Mouse (Mus musculus) thymus, postnatal 0 days (tissue): ENCODE data around the gene Spg7. TPM values are rescaled to one million over a fixed set of nuclear protein-coding genes. Genes with fewer than 3 reads are reported as not detected.
"Not testable (repeated sequence)": the region's sequence is repeated elsewhere in the genome, so short reads cannot be mapped to it uniquely, and the experiment has no call there.

Source experiments
- DNase-seq: peaks from one replicate; pipeline ENCODE4 v3.0.0-alpha.2; 2015; ENCODE audit warnings: low spot score
- polyA plus RNA-seq: library from polyadenylated mRNA; unstranded; fragments of >200 nt; fragmentation: Nextera tagmentation; extraction: Ambion mirVana; gene quantifications from 2 replicates; pipeline ENCODE4 v1.2.1, GENCODE M21; 2015

Gene Spg7
- 48.2 and 49.5 TPM in 2 replicates for polyA plus RNA-seq

GRCm38 (mm10) chr8:123062721-123063120 lies at the start of gene Spg7:
Spg7 (plus strand) TSS chr8:123062942.
- DNase-seq, result no peak

DNA sequence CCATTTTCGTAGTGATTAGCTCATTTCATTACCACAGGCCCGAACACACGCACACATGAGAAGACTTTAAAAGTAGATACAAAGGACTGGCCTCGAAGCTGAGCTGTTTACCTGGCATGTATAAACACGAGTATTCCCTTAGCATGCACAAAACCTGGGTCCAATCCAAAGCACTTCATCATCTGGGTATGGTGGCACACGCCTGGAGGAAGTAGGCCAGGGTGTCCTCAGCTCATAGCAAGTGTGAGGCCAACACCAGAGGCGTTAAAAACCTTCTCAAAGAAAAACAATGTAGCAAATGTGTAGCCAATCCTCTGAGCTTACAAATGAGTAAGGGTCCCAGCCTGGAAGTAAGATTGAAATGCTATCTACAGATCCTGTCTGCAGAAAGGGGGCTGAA lies 48.3 kb upstream of the Spg7 start:
- DNase-seq, result no peak

- DNase-seq, result peak; percentile 41
Observed at GRCm38 (mm10) chr8:123015074-123015473, 47.7 kb upstream of the Spg7 start.

DNA sequence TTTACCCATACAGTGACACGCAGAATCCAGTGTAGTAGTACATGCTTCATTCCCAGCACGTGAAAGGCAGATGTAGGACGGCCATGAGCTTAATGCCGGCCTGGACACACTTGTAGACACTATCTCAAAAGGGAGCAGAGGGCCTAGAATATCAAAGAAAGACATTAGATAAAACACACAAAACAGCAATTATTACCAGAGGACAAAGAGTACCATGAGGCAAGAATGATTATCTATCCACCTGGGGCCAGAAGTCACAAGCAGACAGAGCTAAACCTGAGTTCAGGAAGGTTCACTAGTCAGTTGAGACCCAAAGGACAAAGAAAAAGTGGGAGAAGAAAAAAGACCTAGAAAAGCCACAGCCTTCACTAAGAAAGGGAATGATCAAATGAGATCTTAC lies 45.6 kb upstream of the Spg7 start:
- no peak for DNase-seq

GRCm38 (mm10) chr8:123018484-123019164 lies 44.1 kb upstream of the Spg7 start:
- no peak for DNase-seq

DNA sequence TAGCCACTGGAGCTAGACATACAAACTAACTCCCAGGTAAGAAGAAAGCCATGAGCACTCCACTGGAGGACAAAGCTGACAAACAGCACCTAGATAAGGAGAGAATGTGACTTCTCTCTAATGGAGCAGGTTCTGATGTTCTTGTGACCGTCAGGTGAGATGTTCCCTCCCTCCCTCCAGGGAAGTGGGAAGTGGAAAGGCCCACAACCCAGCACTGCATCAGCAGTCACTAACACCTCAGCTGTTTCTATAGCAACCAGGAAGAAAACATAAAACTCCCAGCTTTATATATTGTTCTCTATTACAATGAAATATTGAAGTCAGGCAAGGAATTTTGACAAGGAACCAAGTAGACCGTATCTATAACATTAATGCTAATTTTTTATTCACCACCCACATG lies 42.7 kb upstream of the Spg7 start:
- no peak for DNase-seq

- no peak for DNase-seq
Observed at GRCm38 (mm10) chr8:123020859-123021258, 41.9 kb upstream of the Spg7 start.

GRCm38 (mm10) chr8:123021259-123021658 lies 41.5 kb upstream of the Spg7 start:
- no peak for DNase-seq

- DNase-seq, result no peak
Observed at GRCm38 (mm10) chr8:123022727-123023126, 40.0 kb upstream of the Spg7 start.

DNA sequence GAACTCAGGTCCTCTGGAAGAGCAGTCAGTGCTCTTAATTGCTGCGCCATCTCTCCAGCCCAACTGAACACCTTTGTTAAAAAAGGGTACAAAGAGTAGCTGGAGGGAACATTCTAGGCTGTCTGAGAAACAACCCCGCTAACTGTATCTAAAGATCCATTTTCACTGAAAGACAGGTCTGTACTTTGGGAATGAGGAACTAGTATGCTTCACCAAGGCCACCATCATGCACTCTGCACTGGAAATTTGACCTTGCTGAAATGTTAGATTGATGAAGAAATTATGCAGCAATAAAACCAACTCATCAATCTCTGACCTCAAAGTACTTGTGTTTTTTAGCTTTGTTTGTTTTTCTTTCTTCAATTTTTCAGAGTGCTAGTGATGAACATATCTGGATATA lies 38.5 kb upstream of the Spg7 start:
- DNase-seq, result no peak

DNA sequence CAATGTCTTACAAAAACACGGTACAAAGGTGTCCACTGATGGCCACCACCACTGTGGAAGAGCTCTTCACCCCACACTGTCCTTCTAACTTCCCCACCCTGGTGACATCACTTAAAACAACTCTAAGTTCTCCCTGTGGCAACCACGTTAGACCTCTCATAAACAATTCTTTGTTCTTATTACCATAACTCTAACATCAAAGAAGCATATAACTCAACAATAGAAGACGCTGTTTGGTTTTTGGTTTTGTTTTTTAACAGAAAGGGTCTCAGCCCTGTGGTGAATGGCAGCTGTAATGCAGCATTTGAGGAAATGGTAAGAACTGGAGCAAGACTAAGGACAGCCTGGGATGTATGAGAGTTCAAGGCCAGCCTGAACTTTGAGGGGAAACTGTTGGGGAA lies 36.8 kb upstream of the Spg7 start:
- DNase-seq, result no peak

GRCm38 (mm10) chr8:123027786-123028185 lies 35.0 kb upstream of the Spg7 start:
- no peak for DNase-seq

DNA sequence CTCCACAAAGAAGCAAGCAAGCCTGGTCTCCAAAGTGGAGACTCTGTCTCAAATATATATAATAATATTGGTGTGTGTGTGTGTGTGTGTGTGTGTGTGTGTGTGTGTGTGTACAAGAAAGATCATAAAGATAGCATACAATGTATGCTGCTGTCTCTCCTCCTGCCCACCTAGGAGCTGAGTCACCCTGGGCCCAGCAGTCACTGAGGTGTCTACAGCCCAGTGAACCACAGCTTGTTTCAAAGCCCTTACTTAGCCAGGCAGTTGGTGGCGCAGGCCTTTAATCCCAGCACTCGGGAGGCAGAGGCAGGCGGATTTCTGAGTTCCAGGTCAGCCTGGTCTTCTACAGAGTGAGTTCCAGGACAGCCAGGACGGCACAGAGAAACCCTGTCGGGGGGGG lies 32.7 kb upstream of the Spg7 start:
- DNase-seq, result not testable (repeated sequence)

GRCm38 (mm10) chr8:123031321-123031978 lies 31.3 kb upstream of the Spg7 start:
- no peak for DNase-seq

DNA sequence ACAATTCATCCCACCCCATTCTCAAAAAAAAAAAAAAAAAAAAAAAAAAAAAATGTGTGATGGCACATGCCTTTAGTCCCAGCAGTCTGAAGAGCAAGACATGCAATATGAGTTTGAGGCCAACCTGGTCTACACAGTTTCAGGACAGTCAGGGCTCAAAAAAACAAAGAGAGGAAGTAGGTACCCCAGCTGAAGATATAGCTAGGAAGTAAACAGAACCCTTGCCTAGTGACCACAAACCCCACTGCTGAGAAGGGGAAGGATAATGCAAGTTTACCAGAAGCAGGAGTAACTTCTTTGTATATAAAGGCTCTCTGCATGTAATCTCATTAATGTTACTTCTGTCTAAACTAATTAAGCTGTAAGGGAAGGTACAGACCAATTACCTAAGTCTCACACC lies 30.0 kb upstream of the Spg7 start:
- peak; percentile 73 for DNase-seq

- DNase-seq, result no peak
Observed at GRCm38 (mm10) chr8:123033431-123033830, 29.3 kb upstream of the Spg7 start.

GRCm38 (mm10) chr8:123034171-123034570 lies 28.6 kb upstream of the Spg7 start:
- DNase-seq, result peak; percentile 89

- DNase-seq, result peak; percentile 56
Observed at GRCm38 (mm10) chr8:123036956-123037355, 25.8 kb upstream of the Spg7 start.

GRCm38 (mm10) chr8:123037487-123037886 lies 25.3 kb upstream of the Spg7 start:
- DNase-seq, result no peak

GRCm38 (mm10) chr8:123038351-123038750 lies 24.4 kb upstream of the Spg7 start:
- DNase-seq, result no peak

DNA sequence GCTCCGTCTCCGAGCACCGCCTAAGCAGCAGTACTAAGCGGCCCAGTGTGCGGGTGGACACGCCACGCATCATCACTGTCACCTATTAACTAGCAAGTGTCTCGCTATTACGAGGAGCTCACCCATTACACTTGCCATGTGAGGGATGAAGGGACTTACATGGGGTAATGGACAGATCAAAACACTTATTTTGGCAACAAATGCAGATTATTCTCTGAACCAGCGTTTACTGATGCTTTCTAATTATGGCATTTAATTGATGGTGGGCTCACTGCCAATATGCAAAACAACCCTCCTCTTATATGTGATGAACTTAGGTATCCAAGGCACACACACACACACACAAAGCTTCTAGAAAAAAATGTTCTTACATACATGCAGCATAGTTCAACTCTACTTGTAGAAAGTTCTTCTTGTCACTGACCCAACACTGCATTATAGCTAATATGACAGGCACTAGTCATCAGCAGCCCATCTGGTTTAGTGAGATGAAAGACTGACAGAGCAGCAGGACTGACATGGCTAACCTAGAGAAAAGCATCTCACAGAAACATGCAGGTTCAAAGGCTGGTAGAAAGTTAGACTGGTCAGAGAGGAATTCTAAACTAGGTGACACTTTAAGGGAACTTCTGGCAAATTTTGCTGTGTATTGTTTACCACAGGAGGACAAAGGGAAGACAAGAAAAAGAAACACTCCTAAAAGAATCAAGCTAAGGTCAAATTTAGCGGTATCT lies 23.2 kb upstream of the Spg7 start:
- DNase-seq, result no peak

DNA sequence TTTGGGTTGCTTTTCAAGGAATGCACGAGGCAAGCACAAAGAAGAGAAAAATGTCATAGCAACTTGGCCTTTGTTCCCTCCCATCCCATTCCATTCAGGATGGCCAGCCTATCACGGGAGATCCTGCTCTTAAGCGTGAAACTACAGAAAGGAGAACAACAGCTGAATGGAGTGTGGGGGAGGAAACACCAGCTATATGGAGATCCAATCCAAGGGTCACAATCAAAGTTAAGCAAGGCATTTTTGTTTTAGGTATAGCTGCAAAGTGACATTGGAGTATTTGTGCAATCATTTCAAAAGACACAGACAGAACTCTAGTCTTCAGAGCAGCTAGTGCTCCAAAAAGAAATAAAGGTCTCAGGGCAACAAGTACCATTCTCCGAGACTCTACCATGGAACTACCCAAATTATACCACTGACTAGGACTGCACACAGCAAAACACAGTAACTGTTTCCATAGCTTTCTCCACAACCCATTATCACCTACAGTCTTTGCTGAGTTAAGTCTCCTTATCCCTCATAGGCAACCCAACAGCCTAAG lies 22.6 kb upstream of the Spg7 start:
- no peak for DNase-seq
